Mouse (Mus musculus): Measurements from ENCODE around the gene Rnf113a2.

- TF ChIP-seq CTCF (IDR thresholded peaks at IDR 0.05) (no peak), POLR2A (IDR thresholded peaks at IDR 0.05; ENCODE audit: insufficient read depth, low read depth, low read length) (no peak)
Measured at GRCm38 (mm10) chr12:84399663-84400062, 17.3 kb upstream of the Rnf113a2 start.

Data from heart, adult 2 months (tissue).